Mouse (Mus musculus): ENCODE measurements around the gene Prm2.

- TF ChIP-seq POLR2A (IDR thresholded peaks at IDR 0.05; ENCODE audit: insufficient read depth, low read length) (no peak), CTCF (IDR thresholded peaks at IDR 0.05; ENCODE audit: low read depth, low read length) (no peak), EP300 (IDR thresholded peaks at IDR 0.05; ENCODE audit: insufficient read depth, low read depth, low read length) (no peak)
These were observed 42.7 kb upstream of the Prm2 start for GRCm38 (mm10) chr16:10838487-10839245.

Data from ES-Bruce4 (cell line).